Mouse (Mus musculus): ENCODE data around the gene Rhbdf1.
"Not testable (repeated sequence)": the region's sequence is repeated elsewhere in the genome, so short reads cannot be mapped to it uniquely, and the experiment has no call there.

The Rhbdf1 gene

GRCm38 (mm10) chr11:32220607-32221224 is 1.4 kb downstream of the Rhbdf1 start:
- no peak for DNase-seq (ENCODE audit: low read depth)

DNA sequence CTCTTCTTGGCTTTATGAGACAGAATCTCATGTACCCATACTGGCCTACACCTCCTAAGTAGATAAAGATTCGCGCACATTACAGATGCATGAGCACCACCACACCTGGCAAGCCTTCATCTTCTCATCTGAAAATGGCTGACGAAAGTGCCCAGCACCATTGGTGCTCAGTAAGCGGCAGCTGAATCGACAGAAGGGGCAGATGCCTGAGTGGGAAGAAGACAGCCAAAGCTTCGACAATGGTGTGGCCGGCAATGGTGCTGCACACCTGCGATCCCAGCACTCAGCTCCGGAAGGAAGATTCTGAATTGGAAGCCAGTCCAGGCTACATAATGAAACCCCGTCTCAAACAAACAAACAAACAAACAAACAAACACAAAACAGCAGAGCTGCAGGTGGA is 2.8 kb downstream of the Rhbdf1 start:
- DNase-seq (ENCODE audit: low read depth) = no peak

DNA sequence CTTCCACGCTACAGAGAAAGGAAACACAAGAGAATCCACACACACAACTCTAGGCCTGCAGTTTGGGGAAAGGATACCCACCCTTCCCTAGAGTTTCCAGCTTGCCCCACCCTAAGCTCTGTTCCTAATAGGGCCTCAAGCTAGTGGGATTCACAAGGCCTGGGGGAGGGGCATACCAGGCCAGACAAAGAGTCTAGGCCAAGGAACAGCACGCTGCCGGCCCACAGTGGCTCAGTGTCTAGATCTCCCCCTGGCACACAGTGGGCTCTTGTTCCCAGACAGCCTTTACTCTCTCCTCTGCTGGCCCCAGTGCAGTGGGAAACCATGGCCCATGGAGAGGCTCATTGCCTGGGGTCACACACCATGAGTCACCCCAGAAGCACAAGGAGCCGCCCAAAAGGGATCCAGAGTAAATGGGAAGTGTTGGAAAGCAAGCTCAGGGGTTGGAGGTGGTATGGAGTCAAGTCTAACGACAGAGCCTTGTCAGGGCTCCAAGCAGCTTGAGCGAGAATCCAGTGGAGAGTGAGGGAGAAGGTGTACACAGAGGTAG is 3.5 kb downstream of the Rhbdf1 start:
- peak; percentile 67 for DNase-seq (ENCODE audit: low read depth)

DNA sequence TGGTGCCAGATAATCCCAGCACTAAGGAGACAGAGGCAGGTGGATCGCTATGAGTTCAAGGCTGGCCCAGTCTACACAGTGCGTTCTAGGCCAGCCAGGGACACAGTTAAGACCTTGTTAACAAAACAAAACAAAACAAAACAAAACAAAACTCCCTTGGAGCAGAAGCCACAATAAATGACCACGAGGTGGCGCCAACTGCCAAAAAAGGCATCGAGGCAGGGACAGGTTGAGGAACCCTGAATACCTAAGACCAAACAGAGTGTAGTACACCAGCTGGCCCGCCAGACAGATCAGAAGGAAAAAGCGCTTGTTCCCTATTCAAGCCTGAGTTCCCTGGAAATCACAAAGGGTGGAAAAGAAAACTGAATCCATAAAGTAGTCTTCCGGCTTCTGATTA is 5.2 kb downstream of the Rhbdf1 start:
- DNase-seq (ENCODE audit: low read depth) = no peak

DNA sequence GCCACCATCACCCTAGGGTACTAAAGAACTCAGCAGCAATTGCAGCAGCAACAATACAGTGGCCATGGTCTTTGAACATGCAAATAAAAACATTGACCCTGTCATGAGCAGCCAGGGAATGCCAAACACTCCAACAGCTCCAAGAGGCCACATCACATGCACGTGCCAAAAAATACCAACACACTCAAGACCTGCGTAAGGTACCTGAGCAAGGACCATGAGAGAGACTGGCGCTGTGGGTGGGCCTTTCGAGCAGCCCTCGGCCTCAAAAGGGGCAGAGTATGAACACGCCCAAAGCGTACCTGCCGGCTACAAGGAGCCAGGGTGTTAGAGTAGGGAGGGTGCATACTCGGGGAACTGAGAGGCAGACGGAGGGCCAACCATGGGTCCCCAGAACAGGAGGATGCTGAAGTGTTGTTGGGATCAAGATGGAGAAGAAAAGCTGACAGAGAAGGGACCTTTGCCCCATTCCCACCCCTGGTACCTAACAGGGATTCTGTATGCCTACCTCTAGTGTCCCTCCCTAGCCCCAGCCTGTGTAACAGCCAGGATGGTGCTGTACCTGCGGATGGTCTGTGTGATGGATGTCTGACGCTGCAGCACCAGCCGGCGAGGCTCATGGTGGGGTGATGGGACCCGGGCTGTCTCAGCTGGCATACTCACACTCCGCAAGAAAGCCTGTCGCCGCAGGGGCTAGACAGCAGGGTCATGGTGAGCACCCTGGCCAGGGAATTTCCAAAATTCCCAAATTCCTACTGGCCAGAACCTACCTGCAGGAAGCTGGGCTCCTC is 6.5 kb downstream of the Rhbdf1 start:
- DNase-seq (ENCODE audit: low read depth) = no peak

DNA sequence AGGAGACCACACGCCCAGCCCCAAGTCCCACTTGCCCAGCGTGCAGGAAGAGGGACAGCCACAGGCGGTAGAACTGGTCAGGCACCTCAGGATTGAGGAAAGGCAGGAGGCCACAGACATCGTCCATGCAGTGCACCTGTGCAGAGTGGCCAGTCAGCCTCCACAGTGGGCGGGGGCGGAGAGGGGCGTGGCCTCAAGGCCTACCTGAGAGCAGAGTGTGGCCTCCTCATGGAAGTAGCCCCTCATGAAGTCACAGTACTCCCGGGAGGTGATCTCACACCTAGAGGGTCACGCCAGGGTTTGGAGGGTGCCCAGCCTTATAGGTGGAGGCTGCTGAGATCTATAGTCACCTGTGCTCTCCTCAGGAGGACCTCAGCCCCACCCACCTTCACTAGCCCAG is 11.5 kb downstream of the Rhbdf1 start:
- DNase-seq (ENCODE audit: low read depth) = no peak

- DNase-seq (ENCODE audit: low read depth) = peak; percentile 96
Observed at GRCm38 (mm10) chr11:32205058-32205873, 16.8 kb downstream of the Rhbdf1 start, which contains the start of gene Snrnp25. Gene Snrnp25, plus strand, starts transcription at chr11:32205415.

DNA sequence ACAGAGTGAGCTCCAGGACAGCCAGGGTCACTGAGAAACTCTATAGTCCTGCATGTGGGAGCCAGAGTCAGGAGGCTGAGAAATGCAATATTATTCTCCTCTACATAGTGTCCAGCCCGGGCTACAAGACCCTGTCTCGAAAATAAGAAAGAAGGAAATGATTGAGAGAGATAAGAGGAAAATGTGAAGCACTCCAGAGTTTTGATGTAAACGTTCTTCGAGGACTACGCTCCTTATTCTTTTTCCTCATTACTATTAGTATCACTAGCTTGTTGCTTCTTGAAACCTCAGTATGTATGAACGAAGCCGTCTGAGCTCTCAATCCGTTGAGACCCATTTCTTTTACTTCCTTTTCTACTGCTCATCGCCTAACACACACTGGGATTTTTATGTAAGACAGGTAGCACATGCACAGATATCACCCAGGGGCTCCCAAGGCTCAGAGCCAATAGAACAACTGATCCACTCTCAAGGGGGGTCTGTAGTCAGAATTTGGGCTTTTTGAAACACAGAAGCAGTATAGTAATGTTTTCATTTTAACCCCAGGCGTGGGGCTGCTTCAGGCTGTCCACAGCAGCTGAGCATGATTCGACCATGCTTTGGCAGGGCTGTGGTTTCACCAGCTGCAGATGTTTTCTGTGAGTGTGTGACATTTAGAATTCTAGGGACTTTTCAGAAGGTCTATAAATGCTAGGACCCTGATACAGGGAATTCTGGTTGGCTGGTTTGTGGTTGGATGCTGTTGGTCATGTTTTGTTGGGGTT is 20.0 kb downstream of the Rhbdf1 start:
- no peak for DNase-seq (ENCODE audit: low read depth)

DNA sequence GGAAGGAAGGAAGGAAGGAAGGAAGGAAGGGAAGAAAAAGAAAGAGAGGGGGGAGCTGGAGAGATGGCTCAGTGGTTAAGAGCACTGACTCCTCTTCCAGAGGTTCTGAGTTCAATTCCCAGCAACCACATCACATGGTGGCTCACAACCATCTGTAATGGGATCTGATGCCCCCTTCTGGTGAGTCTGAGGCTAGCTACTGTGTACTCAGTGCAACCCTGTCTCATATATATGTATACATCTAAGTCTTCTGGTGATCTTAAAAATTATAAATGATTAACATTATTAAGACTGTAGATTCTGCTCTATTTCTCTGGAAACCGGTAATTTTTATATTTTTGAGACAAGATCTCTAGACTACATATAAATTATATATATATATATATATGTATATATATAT is 21.1 kb downstream of the Rhbdf1 start:
- DNase-seq (ENCODE audit: low read depth) = not testable (repeated sequence)

- DNase-seq (ENCODE audit: low read depth) = no peak
Observed at GRCm38 (mm10) chr11:32200075-32200601, 22.0 kb downstream of the Rhbdf1 start, which contains the start of gene Il9r. Gene Il9r, minus strand, starts transcription at chr11:32200279.

GRCm38 (mm10) chr11:32199230-32199629 is 22.9 kb downstream of the Rhbdf1 start:
- no peak for DNase-seq (ENCODE audit: low read depth)

- no peak for DNase-seq (ENCODE audit: low read depth)
Observed at GRCm38 (mm10) chr11:32198256-32198955, 23.7 kb downstream of the Rhbdf1 start.

DNA sequence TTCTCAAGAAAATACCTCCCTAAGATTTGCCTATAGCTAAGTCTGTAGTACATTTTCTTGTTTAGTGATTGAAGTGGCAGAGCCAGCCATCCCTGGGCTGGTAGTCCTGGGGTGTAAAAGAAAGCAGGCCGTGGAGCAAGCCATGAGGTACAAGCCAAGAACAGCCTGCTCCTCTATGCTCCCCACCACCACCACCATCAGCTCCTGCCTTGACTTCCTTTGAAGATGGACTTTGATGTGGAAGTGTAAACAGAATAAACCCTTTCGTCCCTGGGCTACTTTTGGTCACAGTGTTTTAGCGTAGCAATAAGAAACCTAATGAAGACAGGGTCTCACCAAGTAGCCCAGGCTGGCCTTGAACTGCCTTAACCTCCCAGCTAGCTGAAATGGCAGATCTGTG is 24.3 kb downstream of the Rhbdf1 start:
- no peak for DNase-seq (ENCODE audit: low read depth)

DNA sequence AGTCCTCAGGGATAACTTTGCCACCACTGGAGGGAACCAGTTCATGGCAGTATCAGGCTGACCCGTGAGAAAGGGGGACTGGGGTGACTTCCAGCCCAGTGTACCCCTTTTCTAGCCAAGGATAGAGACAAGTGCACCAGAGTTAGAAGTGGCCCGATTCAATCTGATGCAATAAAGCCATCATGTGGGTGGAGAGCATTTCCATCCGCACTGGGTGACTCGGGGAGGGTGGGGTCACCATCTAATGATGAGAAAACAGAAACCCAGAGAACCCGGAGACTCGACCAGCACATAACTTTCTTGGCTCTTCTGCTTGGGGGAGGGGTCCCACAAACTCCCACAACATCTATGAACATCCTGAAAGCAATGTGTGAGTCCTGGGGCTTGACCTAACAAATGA is 25.4 kb downstream of the Rhbdf1 start:
- DNase-seq (ENCODE audit: low read depth) = no peak

- DNase-seq (ENCODE audit: low read depth) = no peak
Observed at GRCm38 (mm10) chr11:32195867-32196540, 26.1 kb downstream of the Rhbdf1 start.

DNA sequence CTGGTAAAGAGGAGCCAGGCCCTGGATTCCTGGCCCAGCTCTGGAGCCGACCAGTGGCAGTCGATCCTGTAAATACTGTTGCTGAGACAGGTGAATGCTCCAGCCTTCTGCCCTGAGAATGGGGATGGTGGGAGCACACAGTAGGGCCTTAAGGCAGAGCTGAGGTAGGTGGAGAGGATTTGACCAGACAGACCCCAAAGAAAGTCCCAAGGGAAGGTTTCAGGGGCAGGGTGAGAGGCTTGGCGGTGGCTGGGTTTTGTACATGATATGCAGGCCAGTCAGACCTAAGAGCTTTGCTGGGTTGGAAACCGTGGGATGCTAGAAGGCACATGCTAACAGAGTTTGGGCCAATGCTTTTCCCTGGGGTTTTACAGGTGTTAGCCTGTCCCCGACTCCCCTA is 27.5 kb downstream of the Rhbdf1 start:
- no peak for DNase-seq (ENCODE audit: low read depth)

- DNase-seq (ENCODE audit: low read depth) = no peak
Observed at GRCm38 (mm10) chr11:32194086-32194485, 28.0 kb downstream of the Rhbdf1 start.

- DNase-seq (ENCODE audit: low read depth) = no peak
Observed at GRCm38 (mm10) chr11:32193156-32193555, 28.9 kb downstream of the Rhbdf1 start.

DNA sequence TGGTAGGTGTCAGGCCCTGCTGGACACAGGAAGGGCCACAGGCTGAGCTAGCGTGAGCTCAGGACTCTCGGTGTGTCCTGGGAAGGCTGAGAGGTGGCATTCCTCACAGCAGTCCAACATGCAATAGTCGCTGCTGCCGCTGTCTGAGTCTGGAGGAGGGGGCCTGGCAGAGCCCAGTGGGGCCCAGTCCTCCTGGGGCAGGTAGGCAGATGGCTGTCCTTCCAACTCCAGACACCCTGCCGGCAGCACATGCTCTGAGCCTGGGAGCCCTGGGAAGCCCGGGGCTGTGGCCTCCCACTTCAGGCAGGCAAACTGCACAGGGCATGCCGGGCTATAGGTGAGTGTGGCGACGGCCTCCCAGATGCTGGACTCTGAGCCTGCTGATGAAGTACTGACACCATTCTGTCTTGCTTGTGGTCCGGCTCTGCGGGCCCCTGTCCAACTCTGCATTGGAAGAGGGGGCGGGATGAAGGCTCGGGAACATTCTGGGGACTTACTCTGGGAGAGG is 31.4 kb downstream of the Rhbdf1 start:
- no peak for DNase-seq (ENCODE audit: low read depth)

DNA sequence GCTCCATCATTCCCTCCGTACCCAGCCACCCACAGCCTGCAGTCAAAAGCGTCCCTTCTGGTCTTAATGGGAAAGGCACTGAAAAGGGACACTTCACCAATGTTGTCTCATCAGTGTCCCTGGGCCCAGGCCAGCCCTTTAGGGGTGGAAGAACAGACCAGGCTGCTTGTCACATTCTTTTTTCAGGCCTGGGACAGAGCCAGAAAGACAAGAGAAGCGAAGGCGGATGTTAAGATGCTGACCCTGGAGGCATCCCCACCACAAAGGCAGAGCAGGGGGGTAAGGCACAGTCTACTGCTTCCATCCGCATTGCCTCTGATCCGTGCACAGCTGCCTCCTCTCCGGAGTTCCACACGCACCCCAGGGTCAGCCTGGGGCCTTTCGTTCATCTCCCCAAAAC is 32.0 kb downstream of the Rhbdf1 start:
- DNase-seq (ENCODE audit: low read depth) = no peak

Measured in fibroblast of lung, adult 2 months (primary cell).